Mouse (Mus musculus) hematopoietic stem cell, adult 5-6 weeks (primary cell): ENCODE data around the gene Adipor1. TPM values are rescaled to one million over a fixed set of nuclear protein-coding genes. Genes with fewer than 3 reads are reported as not detected.
A peak's percentile ranks its signal among the peaks of the same experiment; 100 is the strongest.

Experiments
- ATAC-seq, 2 experiments: fragments of 125-278 bp in 1 of 2; replicated peaks in 1 of 2; 2 replicates each; pipeline ENCODE4 v1.8.0; 2016 to 2017; ENCODE audit warnings: inconsistent platforms in 2 of 2, mild to moderate bottlenecking in 2 of 2, moderate number of reproducible peaks in 2 of 2, low read depth in 1 of 2, moderate TSS enrichment in 1 of 2; ENCODE audit not compliant: low FRiP score in 2 of 2, poor library complexity in 2 of 2, severe bottlenecking in 2 of 2, insufficient read depth in 1 of 2, low TSS enrichment in 1 of 2
- total RNA-seq: library from RNA; stranded (forward); fragments of 172-1452, 232-1000 nt; gene quantifications from 2 replicates; pipeline ENCODE4 v1.2.3, GENCODE M21; 2017

Gene Adipor1
- total RNA-seq = 49.1 and 55.6 TPM in 2 replicates

DNA sequence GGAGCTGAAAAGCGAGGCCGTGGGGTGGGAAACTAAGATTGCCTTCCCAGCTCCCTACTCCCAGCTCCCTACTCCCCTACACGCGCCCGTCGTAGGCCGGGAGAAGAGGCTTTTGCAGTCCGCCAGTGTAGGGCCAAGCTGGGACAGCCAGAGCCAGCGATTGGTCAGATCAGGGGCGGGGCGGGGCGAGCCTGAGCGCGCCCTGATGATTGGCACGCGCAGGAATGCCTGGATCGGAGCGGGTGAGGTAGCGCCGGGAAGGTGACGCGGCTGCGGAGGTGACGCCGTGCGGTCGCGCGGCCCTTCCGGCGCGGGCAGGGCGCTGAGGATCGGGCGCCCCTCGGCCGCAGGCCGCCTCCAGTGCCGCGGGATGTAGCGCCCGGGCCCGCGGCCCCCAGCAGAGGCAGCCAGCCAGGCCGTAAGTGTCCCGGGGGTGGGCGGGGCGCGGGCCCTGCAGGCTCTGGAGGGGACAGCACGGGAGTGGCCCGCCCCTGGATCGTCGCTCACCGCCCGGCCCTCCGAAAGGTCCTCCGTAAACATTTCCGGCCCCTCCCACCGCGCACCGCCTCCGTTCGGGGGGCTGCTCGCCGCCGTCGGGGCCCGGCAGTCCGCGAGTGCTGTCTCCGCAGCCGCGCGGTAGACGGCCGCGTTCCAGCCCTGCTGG is at the start of gene Adipor1:
Gene Adipor1, plus strand, starts transcription at position 211 of the 664 bp plus-strand sequence.
- peak; percentile 95 to 99 for ATAC-seq

DNA sequence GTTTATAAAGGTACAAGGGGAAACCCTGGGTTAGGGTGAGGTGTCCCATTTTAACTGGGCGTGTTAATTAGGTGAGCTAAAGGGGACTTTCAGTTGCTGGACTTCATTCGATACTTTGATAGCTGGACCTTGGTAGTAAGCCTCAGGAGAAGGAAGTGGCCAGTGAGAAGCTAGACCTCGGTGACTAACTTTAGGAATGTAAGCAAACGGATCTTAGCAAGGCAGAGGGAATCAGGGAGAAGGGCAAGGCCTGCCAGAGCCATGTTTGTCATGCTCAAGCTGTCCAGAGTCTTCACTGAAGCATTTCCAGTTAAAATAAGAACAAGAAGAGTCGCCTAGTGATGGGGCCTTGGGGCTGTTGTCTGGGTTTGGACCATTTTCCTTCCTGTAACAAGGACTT is 49.7 kb upstream of the Adipor1 start:
- ATAC-seq = no peak

- ATAC-seq = peak in 1 of 2 experiments; percentile 66; a peak in 1 of 4 replicates
These were observed 46.3 kb upstream of the Adipor1 start for GRCm38 (mm10) chr1:134368777-134369337.

DNA sequence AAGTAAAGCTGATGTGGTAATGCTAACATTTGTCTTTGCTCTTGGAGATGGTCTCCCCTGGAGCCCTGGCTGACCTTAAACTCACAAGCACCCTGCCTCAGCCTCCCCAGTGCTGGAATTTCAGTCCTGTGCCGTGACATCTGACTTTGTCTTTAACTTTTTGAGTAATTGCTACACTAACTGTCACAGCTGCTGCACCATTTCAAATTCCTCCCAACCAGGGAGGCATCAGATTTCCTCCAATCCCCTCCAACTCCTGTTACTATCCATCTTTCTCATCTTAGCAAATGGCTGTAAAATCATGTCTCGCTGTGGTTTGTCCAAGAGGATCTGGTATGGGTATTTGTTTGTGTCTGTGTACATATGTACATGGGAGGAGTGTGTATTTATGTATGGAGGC is 41.1 kb upstream of the Adipor1 start:
- ATAC-seq = no peak

- no peak for ATAC-seq
These were observed 34.1 kb upstream of the Adipor1 start for GRCm38 (mm10) chr1:134381051-134381450.

DNA sequence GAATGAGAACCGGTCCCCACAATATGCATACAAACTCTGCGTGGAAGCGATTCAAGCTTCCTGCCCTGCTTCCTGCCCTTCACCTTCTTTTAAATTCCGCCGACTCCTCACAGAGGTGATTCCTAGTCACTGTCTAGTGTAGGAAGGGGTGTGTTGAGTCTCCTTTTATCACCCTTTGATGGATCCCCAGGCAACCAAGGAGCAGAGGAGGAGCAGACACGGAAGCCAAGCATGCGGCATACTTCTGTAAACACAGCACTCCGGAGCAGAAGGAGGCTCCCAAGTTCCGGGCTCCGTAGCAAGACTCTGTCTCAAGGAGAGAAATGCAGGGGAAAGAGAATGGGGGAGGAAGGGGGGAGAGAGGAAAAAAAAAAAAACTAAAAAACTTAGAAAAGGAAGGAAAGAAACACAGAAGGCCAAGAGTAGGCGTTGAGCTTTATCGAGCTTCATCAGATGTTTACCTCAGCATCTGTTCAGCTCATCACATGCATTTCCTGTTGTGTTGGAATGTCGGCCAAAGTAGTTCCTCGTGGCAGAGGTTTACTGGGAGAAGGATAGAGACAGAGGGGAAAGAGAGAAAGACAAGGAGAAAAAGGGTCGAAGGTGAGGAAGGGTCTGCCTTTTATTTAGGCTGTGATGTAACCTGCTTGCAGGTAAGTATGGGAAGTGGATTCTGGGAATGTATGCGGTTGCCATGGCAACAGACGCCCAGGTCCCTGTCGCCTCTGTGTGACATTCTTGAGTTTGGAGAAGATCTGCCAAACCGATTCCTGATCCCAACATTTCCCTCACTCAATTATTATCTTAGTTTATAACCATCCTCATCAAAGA is 33.2 kb upstream of the Adipor1 start:
- ATAC-seq = no peak; a peak in 1 of 4 replicates

GRCm38 (mm10) chr1:134384581-134384980 is 30.6 kb upstream of the Adipor1 start:
- ATAC-seq = no peak

GRCm38 (mm10) chr1:134385176-134385575 is 30.0 kb upstream of the Adipor1 start:
- no peak for ATAC-seq

GRCm38 (mm10) chr1:134385666-134386065 is 29.5 kb upstream of the Adipor1 start, which contains the start of gene 4933406M09Rik:
Gene 4933406M09Rik, plus strand, starts transcription at chr1:134385940.
- ATAC-seq = no peak

GRCm38 (mm10) chr1:134393827-134394226 is 21.4 kb upstream of the Adipor1 start:
- no peak for ATAC-seq

GRCm38 (mm10) chr1:134398210-134398609 is 17.0 kb upstream of the Adipor1 start:
- no peak for ATAC-seq

- ATAC-seq = no peak
These were observed 15.4 kb upstream of the Adipor1 start for GRCm38 (mm10) chr1:134399735-134400134.

DNA sequence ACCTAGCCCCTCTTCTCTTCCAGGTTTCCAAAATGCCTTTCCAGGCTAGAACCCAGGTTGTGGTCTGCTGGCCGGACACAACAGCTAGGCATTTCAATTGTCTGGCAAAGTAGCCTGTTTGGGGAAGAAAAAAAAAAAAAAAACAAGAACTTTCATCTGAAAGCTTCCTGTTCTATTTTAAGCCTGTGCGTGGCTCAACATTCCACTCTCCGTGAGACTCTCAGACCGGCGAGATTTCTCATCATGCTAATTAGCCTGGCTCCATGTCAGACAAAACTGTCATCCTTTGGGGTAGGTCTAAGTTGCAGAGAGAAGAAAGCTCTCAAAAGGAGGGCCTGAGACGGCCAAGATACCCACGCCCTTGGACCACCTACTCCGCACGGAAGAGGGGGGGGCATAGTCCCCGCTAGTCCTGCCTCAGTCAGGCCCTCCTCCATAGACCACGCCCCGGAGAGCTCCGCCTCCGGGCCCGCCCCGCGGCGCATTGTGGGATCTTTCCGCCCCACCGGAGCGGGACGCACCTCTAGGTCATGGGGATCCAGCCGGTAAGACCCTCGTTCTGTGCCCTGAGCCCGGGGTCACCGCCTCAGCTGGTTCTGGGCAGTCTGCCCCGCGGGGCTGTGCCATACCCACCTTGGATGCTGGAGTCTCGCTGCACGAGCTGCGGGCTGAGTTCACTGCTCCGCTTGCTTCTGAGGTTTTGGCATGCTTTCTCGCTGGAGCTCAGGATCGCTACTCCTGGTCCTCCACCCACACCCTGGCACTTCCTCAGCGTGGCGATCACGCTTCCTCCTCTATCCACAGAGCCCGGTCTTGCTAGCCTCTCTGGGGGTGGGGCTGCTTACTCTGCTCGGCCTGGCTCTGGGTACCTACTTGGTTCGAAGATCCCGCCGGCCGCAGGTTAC is 9.4 kb upstream of the Adipor1 start, which contains the start of gene Cyb5r1:
Gene Cyb5r1, plus strand, starts transcription at position 51 of the 905 bp plus-strand sequence.
- peak; percentile 95 to 96 for ATAC-seq

- ATAC-seq = peak; percentile 9 to 26; a peak in 1 of 4 replicates
These were observed 8.8 kb upstream of the Adipor1 start for GRCm38 (mm10) chr1:134406414-134406771.

DNA sequence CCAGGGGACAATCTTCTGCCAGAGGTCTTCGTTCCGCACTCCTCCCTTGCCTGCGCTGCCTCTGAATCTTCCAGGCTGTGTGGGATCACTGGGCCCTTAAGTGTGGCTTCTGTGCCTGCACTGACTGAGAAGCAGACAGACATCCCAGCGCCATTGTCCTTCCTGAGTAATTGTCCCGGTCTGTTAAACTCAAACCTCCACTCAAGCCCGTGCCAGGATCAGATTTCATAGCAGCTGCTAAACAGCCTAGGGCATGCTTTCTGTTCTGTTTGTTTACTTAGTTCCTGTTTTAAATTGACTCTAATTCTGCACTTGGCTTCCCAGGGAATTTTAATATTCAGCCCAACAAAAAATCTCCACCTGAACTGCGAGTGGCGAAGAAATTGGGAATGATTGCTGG is 7.1 kb upstream of the Adipor1 start:
- no peak for ATAC-seq

GRCm38 (mm10) chr1:134411706-134412629 is 3.2 kb upstream of the Adipor1 start:
- no peak for ATAC-seq
